Mouse (Mus musculus): ENCODE measurements around the gene Tns1.

DNA sequence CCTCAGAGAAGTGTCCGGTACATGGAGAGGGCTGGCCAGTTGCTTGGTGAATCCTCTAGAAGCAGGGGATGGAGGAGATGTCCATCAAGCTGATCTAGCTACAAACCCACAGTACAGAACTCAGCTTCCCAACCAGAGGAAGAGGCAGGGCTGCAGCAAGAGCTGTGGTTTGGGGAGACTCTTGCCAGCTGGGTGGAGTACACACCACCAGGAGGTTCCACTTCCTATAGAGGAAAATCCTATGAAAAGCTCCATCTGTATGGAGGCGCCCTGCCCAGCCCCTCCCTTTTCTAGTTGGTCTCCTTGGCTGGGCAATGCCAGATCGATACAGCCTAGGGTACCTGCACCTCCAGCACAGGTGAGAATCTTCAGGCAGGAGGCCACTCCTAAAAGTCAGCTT is 57.7 kb downstream of the Tns1 start:
- TF ChIP-seq CTCF (conservative IDR thresholded peaks at IDR 0.05; ENCODE audit: low read length) (no peak), POU5F1 (IDR thresholded peaks at IDR 0.05; ENCODE audit: borderline replicate concordance, low read length) (no peak), NANOG (IDR thresholded peaks at IDR 0.05; ENCODE audit: borderline replicate concordance, low read length) (no peak)

All from E14TG2a.4 (cell line).